Mouse (Mus musculus): ENCODE measurements around the gene Syt1. TPM values are rescaled to one million over a fixed set of nuclear protein-coding genes. Genes with fewer than 3 reads are reported as not detected.

The Syt1 gene
- total RNA-seq, 1 experiment = 0.58 TPM

DNA sequence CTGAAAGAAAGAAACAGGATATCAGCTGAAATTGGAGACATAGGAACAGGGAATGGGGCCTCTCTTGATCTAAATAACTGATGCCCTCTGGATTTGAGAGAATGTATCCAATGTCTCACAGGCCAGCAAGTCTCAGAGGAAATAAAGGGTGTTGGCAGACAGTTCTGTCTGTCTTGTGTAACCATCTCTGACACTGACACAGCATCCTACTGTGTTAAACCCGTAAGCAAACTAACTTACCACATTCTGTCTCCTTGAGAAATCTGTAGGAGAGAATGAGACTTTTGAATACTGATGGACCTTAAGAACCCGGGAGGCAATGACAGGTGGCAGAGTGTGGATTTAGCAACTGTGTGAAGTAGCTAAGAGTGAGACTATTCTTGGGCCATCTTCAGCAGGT lies 352.5 kb downstream of the Syt1 start:
- DNase-seq (ENCODE audit: low read depth, low spot score) = no peak
- H3K27ac ChIP-seq (ENCODE audit: insufficient read depth, low read depth, low read length, poor library complexity, severe bottlenecking) = no peak overlapping the region
- H3K9me3 ChIP-seq (ENCODE audit: control insufficient read depth, insufficient read depth, low read depth, low read length) = no peaks in the 10 kb centered on the region
- H3K36me3 ChIP-seq (ENCODE audit: control insufficient read depth, insufficient read depth, low read length, poor library complexity, severe bottlenecking) = no peaks in the 10 kb centered on the region
- no peak for TF ChIP-seq ZNF384 (IDR thresholded peaks at IDR 0.05; ENCODE audit: low read depth, low read length)
- TF ChIP-seq ZC3H11A (IDR thresholded peaks at IDR 0.05; ENCODE audit: borderline replicate concordance, low read depth, low read length) = no peak
- TF ChIP-seq CHD2 (IDR thresholded peaks at IDR 0.05; ENCODE audit: low read depth, low read length) = no peak
- no peak for TF ChIP-seq MAFK (IDR thresholded peaks at IDR 0.05; ENCODE audit: insufficient read depth, low read depth, low read length)
- no peak for TF ChIP-seq HCFC1 (IDR thresholded peaks at IDR 0.05; ENCODE audit: borderline replicate concordance, insufficient read depth, low read length)
- no peak overlapping the region for H3K9ac ChIP-seq (ENCODE audit: insufficient read depth, low read depth, low read length, poor library complexity, severe bottlenecking)
- in situ Hi-C loops (cut with MboI; ENCODE audit: low sequenced_read_pairs in 2 of 2, unreplicated experiment in 2 of 2) = no loop called here
- no peak overlapping the region for H3K4me3 ChIP-seq (ENCODE audit: insufficient read depth in 1 of 2, low read depth in 1 of 2, low read length in 2 of 2, poor library complexity in 1 of 2, severe bottlenecking in 1 of 2)
- H3K4me1 ChIP-seq (ENCODE audit: control insufficient read depth in 2 of 2, insufficient read depth in 2 of 2, low read length in 2 of 2, poor library complexity in 1 of 2) = no peaks in the 10 kb centered on the region

DNA sequence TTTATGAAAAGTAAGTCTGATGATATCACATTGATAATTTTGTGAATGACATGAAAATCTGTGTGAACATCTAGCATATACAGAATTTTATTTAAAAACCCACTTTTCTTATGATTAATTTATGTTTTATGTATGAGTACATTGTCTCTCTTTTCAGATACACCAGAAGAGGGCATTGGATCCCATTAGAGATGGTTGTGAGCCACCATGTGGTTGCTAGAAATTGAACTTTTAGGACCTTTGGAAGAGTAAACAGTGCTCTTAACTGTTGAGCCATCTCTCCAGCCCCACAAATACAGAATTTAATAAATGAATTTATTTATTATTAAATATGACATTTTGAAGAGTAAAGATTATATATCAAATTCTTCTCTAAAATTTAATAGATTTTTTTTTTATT lies 353.1 kb downstream of the Syt1 start:
- no peaks in the 10 kb centered on the region for H3K9me3 ChIP-seq (ENCODE audit: control insufficient read depth, insufficient read depth, low read depth, low read length)
- TF ChIP-seq ZC3H11A (IDR thresholded peaks at IDR 0.05; ENCODE audit: borderline replicate concordance, low read depth, low read length) (no peak), MAFK (IDR thresholded peaks at IDR 0.05; ENCODE audit: insufficient read depth, low read depth, low read length) (no peak), ZNF384 (IDR thresholded peaks at IDR 0.05; ENCODE audit: low read depth, low read length) (no peak), CHD2 (IDR thresholded peaks at IDR 0.05; ENCODE audit: low read depth, low read length) (no peak), HCFC1 (IDR thresholded peaks at IDR 0.05; ENCODE audit: borderline replicate concordance, insufficient read depth, low read length) (no peak)
- no peaks in the 10 kb centered on the region for H3K36me3 ChIP-seq (ENCODE audit: control insufficient read depth, insufficient read depth, low read length, poor library complexity, severe bottlenecking)
- no peak overlapping the region for H3K27ac ChIP-seq (ENCODE audit: insufficient read depth, low read depth, low read length, poor library complexity, severe bottlenecking)
- no peak overlapping the region for H3K9ac ChIP-seq (ENCODE audit: insufficient read depth, low read depth, low read length, poor library complexity, severe bottlenecking)
- H3K4me3 ChIP-seq (ENCODE audit: insufficient read depth in 1 of 2, low read depth in 1 of 2, low read length in 2 of 2, poor library complexity in 1 of 2, severe bottlenecking in 1 of 2) = no peak overlapping the region
- DNase-seq (ENCODE audit: low read depth, low spot score) = no peak
- no peaks in the 10 kb centered on the region for H3K4me1 ChIP-seq (ENCODE audit: control insufficient read depth in 2 of 2, insufficient read depth in 2 of 2, low read length in 2 of 2, poor library complexity in 1 of 2)
- in situ Hi-C loops (cut with MboI; ENCODE audit: low sequenced_read_pairs in 2 of 2, unreplicated experiment in 2 of 2) = no loop called here

DNA sequence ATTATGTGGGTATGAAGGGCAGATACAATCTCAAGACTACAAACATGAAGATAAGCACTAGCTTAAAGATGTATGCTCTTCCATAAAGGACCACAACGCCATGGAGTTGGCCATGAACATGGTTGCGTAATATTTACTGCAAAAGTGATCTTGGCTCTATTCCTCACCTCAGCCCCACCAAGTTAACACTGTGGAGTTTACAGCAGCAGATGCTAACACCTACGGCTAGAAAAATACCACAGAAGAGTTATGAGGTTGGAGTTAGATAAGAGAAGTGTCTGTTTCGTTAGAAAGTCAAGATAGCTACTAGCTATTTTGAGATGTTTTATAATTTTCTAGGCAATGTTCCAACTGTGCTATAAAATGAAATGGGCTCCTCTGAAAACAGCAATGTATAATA lies 353.9 kb downstream of the Syt1 start:
- Histone ChIP-seq H3K9ac (ENCODE audit: insufficient read depth, low read depth, low read length, poor library complexity, severe bottlenecking) (no peak overlapping the region), H3K36me3 (ENCODE audit: control insufficient read depth, insufficient read depth, low read length, poor library complexity, severe bottlenecking) (no peaks in the 10 kb centered on the region)

DNA sequence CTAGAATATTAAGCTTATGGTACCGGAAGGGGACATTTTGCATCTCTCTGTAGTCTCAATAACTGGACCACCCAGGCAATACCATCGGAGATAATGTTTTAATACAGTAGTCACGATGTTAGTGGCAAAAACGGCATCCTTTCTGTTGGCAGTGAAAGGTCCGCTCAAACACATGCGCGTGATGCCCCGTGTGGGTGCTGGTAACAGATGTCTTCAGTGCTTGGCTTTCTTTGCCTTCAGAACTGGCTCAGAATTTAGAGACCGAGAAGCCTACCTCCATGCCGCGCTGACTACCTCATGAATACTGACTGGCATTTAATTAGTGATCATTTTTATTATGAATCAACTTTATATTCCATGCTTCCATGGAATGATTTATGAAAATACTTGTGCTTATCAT lies 355.7 kb downstream of the Syt1 start:
- Histone ChIP-seq H3K4me1 (ENCODE audit: control insufficient read depth in 2 of 2, insufficient read depth in 2 of 2, low read length in 2 of 2, poor library complexity in 1 of 2) (no peaks in the 10 kb centered on the region), H3K36me3 (ENCODE audit: control insufficient read depth, insufficient read depth, low read length, poor library complexity, severe bottlenecking) (no peaks in the 10 kb centered on the region), H3K4me3 (ENCODE audit: insufficient read depth in 1 of 2, low read depth in 1 of 2, low read length in 2 of 2, poor library complexity in 1 of 2, severe bottlenecking in 1 of 2) (no peak overlapping the region), H3K27ac (ENCODE audit: insufficient read depth, low read depth, low read length, poor library complexity, severe bottlenecking) (no peak overlapping the region), H3K9me3 (ENCODE audit: control insufficient read depth, insufficient read depth, low read depth, low read length) (no peaks in the 10 kb centered on the region), H3K9ac (ENCODE audit: insufficient read depth, low read depth, low read length, poor library complexity, severe bottlenecking) (no peak overlapping the region)
- no peak for TF ChIP-seq HCFC1 (IDR thresholded peaks at IDR 0.05; ENCODE audit: borderline replicate concordance, insufficient read depth, low read length)
- no peak for TF ChIP-seq MAFK (IDR thresholded peaks at IDR 0.05; ENCODE audit: insufficient read depth, low read depth, low read length)
- no peak for TF ChIP-seq ZNF384 (IDR thresholded peaks at IDR 0.05; ENCODE audit: low read depth, low read length)
- no peak for TF ChIP-seq ZC3H11A (IDR thresholded peaks at IDR 0.05; ENCODE audit: borderline replicate concordance, low read depth, low read length)
- TF ChIP-seq CHD2 (IDR thresholded peaks at IDR 0.05; ENCODE audit: low read depth, low read length) = no peak
- in situ Hi-C loops (cut with MboI; ENCODE audit: low sequenced_read_pairs in 2 of 2, unreplicated experiment in 2 of 2) = no loop called here
- DNase-seq (ENCODE audit: low read depth, low spot score) = no peak

More for the DNA sequence above, 353.9 kb downstream of the Syt1 start:
- no peaks in the 10 kb centered on the region for H3K9me3 ChIP-seq (ENCODE audit: control insufficient read depth, insufficient read depth, low read depth, low read length)
- H3K27ac ChIP-seq (ENCODE audit: insufficient read depth, low read depth, low read length, poor library complexity, severe bottlenecking) = no peak overlapping the region
- no peaks in the 10 kb centered on the region for H3K4me1 ChIP-seq (ENCODE audit: control insufficient read depth in 2 of 2, insufficient read depth in 2 of 2, low read length in 2 of 2, poor library complexity in 1 of 2)
- in situ Hi-C loops (cut with MboI; ENCODE audit: low sequenced_read_pairs in 2 of 2, unreplicated experiment in 2 of 2) = no loop called here
- DNase-seq (ENCODE audit: low read depth, low spot score) = no peak
- no peak overlapping the region for H3K4me3 ChIP-seq (ENCODE audit: insufficient read depth in 1 of 2, low read depth in 1 of 2, low read length in 2 of 2, poor library complexity in 1 of 2, severe bottlenecking in 1 of 2)
- TF ChIP-seq HCFC1 (IDR thresholded peaks at IDR 0.05; ENCODE audit: borderline replicate concordance, insufficient read depth, low read length) = no peak
- no peak for TF ChIP-seq ZC3H11A (IDR thresholded peaks at IDR 0.05; ENCODE audit: borderline replicate concordance, low read depth, low read length)
- TF ChIP-seq MAFK (IDR thresholded peaks at IDR 0.05; ENCODE audit: insufficient read depth, low read depth, low read length) = no peak
- no peak for TF ChIP-seq CHD2 (IDR thresholded peaks at IDR 0.05; ENCODE audit: low read depth, low read length)
- no peak for TF ChIP-seq ZNF384 (IDR thresholded peaks at IDR 0.05; ENCODE audit: low read depth, low read length)

GRCm38 (mm10) chr10:108652831-108653230 lies 358.0 kb downstream of the Syt1 start:
- in situ Hi-C loops (cut with MboI; ENCODE audit: low sequenced_read_pairs in 2 of 2, unreplicated experiment in 2 of 2) = no loop called here
- Histone ChIP-seq H3K9me3 (ENCODE audit: control insufficient read depth, insufficient read depth, low read depth, low read length) (no peaks in the 10 kb centered on the region), H3K4me1 (ENCODE audit: control insufficient read depth in 2 of 2, insufficient read depth in 2 of 2, low read length in 2 of 2, poor library complexity in 1 of 2) (no peaks in the 10 kb centered on the region), H3K36me3 (ENCODE audit: control insufficient read depth, insufficient read depth, low read length, poor library complexity, severe bottlenecking) (no peaks in the 10 kb centered on the region), H3K4me3 (ENCODE audit: insufficient read depth in 1 of 2, low read depth in 1 of 2, low read length in 2 of 2, poor library complexity in 1 of 2, severe bottlenecking in 1 of 2) (no peak overlapping the region), H3K9ac (ENCODE audit: insufficient read depth, low read depth, low read length, poor library complexity, severe bottlenecking) (no peak overlapping the region), H3K27ac (ENCODE audit: insufficient read depth, low read depth, low read length, poor library complexity, severe bottlenecking) (no peak overlapping the region)
- DNase-seq (ENCODE audit: low read depth, low spot score) = no peak
- TF ChIP-seq CHD2 (IDR thresholded peaks at IDR 0.05; ENCODE audit: low read depth, low read length) (no peak), ZNF384 (IDR thresholded peaks at IDR 0.05; ENCODE audit: low read depth, low read length) (no peak), HCFC1 (IDR thresholded peaks at IDR 0.05; ENCODE audit: borderline replicate concordance, insufficient read depth, low read length) (no peak), MAFK (IDR thresholded peaks at IDR 0.05; ENCODE audit: insufficient read depth, low read depth, low read length) (no peak), ZC3H11A (IDR thresholded peaks at IDR 0.05; ENCODE audit: borderline replicate concordance, low read depth, low read length) (no peak)
